Comparison of ENCODE assay signal across 26 mouse cellular contexts in the genomic region with DNA sequence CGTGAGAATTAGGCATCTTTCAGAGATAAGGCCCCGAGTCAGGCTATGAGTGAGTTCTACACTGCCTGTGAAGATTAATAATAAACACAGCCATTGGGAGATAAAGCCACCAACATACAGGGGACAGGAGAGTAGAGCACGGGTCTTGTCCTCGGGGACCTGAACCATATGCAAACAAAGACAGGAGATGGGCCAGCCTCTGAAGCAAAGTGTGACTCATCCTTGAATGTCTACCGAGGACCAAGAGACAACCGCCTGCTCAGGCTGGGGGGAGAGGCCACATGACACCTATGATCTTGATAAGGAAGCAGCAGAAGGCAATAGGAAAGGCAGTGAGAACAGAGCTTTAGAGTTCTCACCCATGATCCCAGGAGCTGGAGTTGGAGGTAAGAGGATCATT.
DNase-seq lines count a peak whose midpoint lies in the region; ATAC-seq and TF ChIP-seq lines count a peak whose summit lies in the region.
"Had no signal": no experiment of that assay in that cellular context is flagged by ENCODE, and none has a peak within 500 bp of the region (broad histone marks: within the 10 kb centered on the region; RNA-seq: fewer than 3 reads in every experiment).

No protein-coding gene starts in this region.

- no peak overlapping the region for H3K4me3 ChIP-seq in MEL (ENCODE audit: control insufficient read depth in 1 of 2, insufficient read depth in 1 of 2, low read depth in 2 of 2, low read length in 2 of 2)
- H3K4me3 ChIP-seq in forebrain, embryonic 11.5 days (ENCODE audit: low read depth, low read length) = no peak overlapping the region
- H3K4me3 ChIP-seq: forebrain, embryonic 10.5 days; gastrocnemius, adult 2 months; heart, embryonic 10.5 days; heart, embryonic 13.5 days; hindbrain, embryonic 15.5 days had no signal

- TF ChIP-seq POLR2A in MEL (IDR thresholded peaks at IDR 0.05; ENCODE audit: control insufficient read depth in 1 of 2, insufficient read depth in 1 of 2, low read depth in 1 of 2, low read length in 2 of 2, poor library complexity in 1 of 2) = no peak

- H3K4me2 ChIP-seq in forebrain, embryonic 11.5 days (ENCODE audit: low read depth, low read length, severe bottlenecking) = no peak overlapping the region
- H3K4me2 ChIP-seq: heart, embryonic 13.5 days; hindbrain, embryonic 15.5 days had no signal

- no peaks in the 10 kb centered on the region for H3K27me3 ChIP-seq in MEL (ENCODE audit: control insufficient read depth in 1 of 2, insufficient read depth in 2 of 2, low read length in 2 of 2)
- H3K27me3 ChIP-seq in forebrain, embryonic 11.5 days (ENCODE audit: control insufficient read depth, insufficient read depth, low read length) = no peaks in the 10 kb centered on the region
- H3K27me3 ChIP-seq: heart, embryonic 13.5 days; hindbrain, embryonic 15.5 days had no signal

- DNase-seq in heart, adult 11 months = peak; percentile 86
- DNase-seq in heart, adult 9 months (ENCODE audit: low spot score in 2 of 2) = no peak
- peak; percentile 9 for DNase-seq in B cell, adult 2 months
- peak; percentile 13 for DNase-seq in MEL (ENCODE audit: low read depth, low spot score)
- peak; percentile 65 for DNase-seq in yolk sac, embryonic 10.5 days (ENCODE audit: low spot score)
- DNase-seq in forebrain, embryonic 11.5 days (ENCODE audit: low spot score) = no peak
- DNase-seq in cerebellum, postnatal 10 days = no peak
- DNase-seq: adrenal gland, adult 8-10 months; adrenal gland, postnatal 25 days; cerebellum, adult 11-12 months; cerebellum, adult 8-10 months; cerebellum, postnatal 14 days; forebrain, postnatal 0 days; gastrocnemius, adult 2 months; gastrocnemius, postnatal 14 days; heart, adult 18-20 months; heart, postnatal 14 days; heart, postnatal 4 days; kidney, adult 18-20 months had no signal

- 88% methylated on average over 6 of the region's 6 CpGs for WGBS in forebrain, embryonic 11.5 days

- no peak for TF ChIP-seq CTCF in MEL (IDR thresholded peaks at IDR 0.05 in 2 of 3, conservative IDR thresholded peaks at IDR 0.05 in 1 of 3; ENCODE audit: control insufficient read depth in 1 of 3, insufficient read depth in 1 of 3, low read depth in 2 of 3, low read length in 3 of 3, poor library complexity in 1 of 3, severe bottlenecking in 1 of 3)

- TF ChIP-seq RAD21 in MEL (IDR thresholded peaks at IDR 0.05; ENCODE audit: low read depth, low read length) = no peak

- H3K9me3 ChIP-seq in MEL (replicated peaks; ENCODE audit: insufficient read depth, low read length) = no peaks in the 10 kb centered on the region
- no peaks in the 10 kb centered on the region for H3K9me3 ChIP-seq in forebrain, embryonic 11.5 days (ENCODE audit: control insufficient read depth, low read length)
- H3K9me3 ChIP-seq: forebrain, embryonic 10.5 days; G1E; heart, embryonic 10.5 days; heart, embryonic 13.5 days; hindbrain, embryonic 15.5 days had no signal

- no peaks in the 10 kb centered on the region for H3K79me2 ChIP-seq in MEL (ENCODE audit: control insufficient read depth, insufficient read depth, low read length, poor library complexity)

- H3K36me3 ChIP-seq in MEL (ENCODE audit: control insufficient read depth in 1 of 2, insufficient read depth in 2 of 2, low read length in 2 of 2) = no peaks in the 10 kb centered on the region
- no peaks in the 10 kb centered on the region for H3K36me3 ChIP-seq in forebrain, embryonic 11.5 days (ENCODE audit: control insufficient read depth, insufficient read depth, low read length)
- H3K36me3 ChIP-seq: forebrain, embryonic 10.5 days; G1E; heart, embryonic 10.5 days; heart, embryonic 13.5 days; hindbrain, embryonic 15.5 days had no signal

- no peak overlapping the region for H3K9ac ChIP-seq in MEL (ENCODE audit: control insufficient read depth, low read depth, low read length, poor library complexity, severe bottlenecking)
- no peak overlapping the region for H3K9ac ChIP-seq in forebrain, embryonic 11.5 days (ENCODE audit: low read length)
- H3K9ac ChIP-seq: forebrain, postnatal 0 days; heart, embryonic 13.5 days; hindbrain, embryonic 15.5 days had no signal

- no peak for ATAC-seq in forebrain, embryonic 11.5 days (replicated peaks; ENCODE audit: low FRiP score)
- ATAC-seq: activated CD4-positive, CD25-positive, alpha-beta regulatory T cell, adult 4 months; forebrain, embryonic 14.5 days; forebrain, postnatal 0 days had no signal

- TF ChIP-seq EP300 in MEL (IDR thresholded peaks at IDR 0.05; ENCODE audit: low read depth in 1 of 2, low read length in 2 of 2) = no peak

- H3K4me1 ChIP-seq in MEL (ENCODE audit: control insufficient read depth in 1 of 2, insufficient read depth in 2 of 2, low read length in 2 of 2) = no peaks in the 10 kb centered on the region
- H3K4me1 ChIP-seq in forebrain, embryonic 11.5 days (replicated peaks; ENCODE audit: control insufficient read depth, insufficient read depth, low read length) = no peaks in the 10 kb centered on the region
- H3K4me1 ChIP-seq: hindbrain, embryonic 15.5 days had no signal

- H3K27ac ChIP-seq in MEL (ENCODE audit: control insufficient read depth, low read depth, low read length) = no peak overlapping the region
- no peak overlapping the region for H3K27ac ChIP-seq in forebrain, embryonic 11.5 days (ENCODE audit: low read depth, low read length)
- H3K27ac ChIP-seq: forebrain, embryonic 10.5 days; gastrocnemius, adult 2 months; heart, embryonic 10.5 days; heart, embryonic 13.5 days; hindbrain, embryonic 15.5 days had no signal

TF ChIP-seq in MEL, 35 proteins besides CTCF, POLR2A, EP300 and RAD21:
- TF ChIP-seq MAFK (IDR thresholded peaks at IDR 0.05; ENCODE audit: borderline replicate concordance, low read depth, low read length) = no peak
- TF ChIP-seq MYC (IDR thresholded peaks at IDR 0.05; ENCODE audit: low read depth, low read length) = no peak
- TF ChIP-seq TCF12 (IDR thresholded peaks at IDR 0.05; ENCODE audit: low read depth, low read length) = no peak
- TF ChIP-seq TAL1 (IDR thresholded peaks at IDR 0.05; ENCODE audit: low read length) = no peak
- TF ChIP-seq ZNF384 (IDR thresholded peaks at IDR 0.05; ENCODE audit: low read depth, low read length) = no peak
- TF ChIP-seq USF2 (IDR thresholded peaks at IDR 0.05; ENCODE audit: borderline replicate concordance in 1 of 2, insufficient read depth in 1 of 2, low read depth in 1 of 2, low read length in 2 of 2) = no peak

Comparison
In these comparisons a context has a peak if more than half of its experiments do, and no peak if none do; other contexts are left out.
1. DNase-seq: peak in heart, adult 11 months (single experiment), B cell, adult 2 months (2 of 2), MEL (single experiment) and yolk sac, embryonic 10.5 days (single experiment); none in heart, adult 9 months (0 of 2), forebrain, embryonic 11.5 days (single experiment) and cerebellum, postnatal 10 days (0 of 2).